Mouse (Mus musculus) E14TG2a.4 (cell line): ENCODE measurements around the gene Aatk.

ENCODE experiments used
- CTCF ChIP-seq: conservative IDR thresholded peaks from 2 replicates; pipeline ENCODE4 v1.5.1; 2014; ENCODE audit warnings: low read length
- NANOG ChIP-seq: IDR thresholded peaks from 2 replicates; pipeline ENCODE4 v1.6.1; 2014; ENCODE audit warnings: borderline replicate concordance, low read length, mixed read lengths
- POU5F1 ChIP-seq: IDR thresholded peaks from 2 replicates; pipeline ENCODE4 v1.6.1; 2014; ENCODE audit warnings: low read length, borderline replicate concordance

DNA sequence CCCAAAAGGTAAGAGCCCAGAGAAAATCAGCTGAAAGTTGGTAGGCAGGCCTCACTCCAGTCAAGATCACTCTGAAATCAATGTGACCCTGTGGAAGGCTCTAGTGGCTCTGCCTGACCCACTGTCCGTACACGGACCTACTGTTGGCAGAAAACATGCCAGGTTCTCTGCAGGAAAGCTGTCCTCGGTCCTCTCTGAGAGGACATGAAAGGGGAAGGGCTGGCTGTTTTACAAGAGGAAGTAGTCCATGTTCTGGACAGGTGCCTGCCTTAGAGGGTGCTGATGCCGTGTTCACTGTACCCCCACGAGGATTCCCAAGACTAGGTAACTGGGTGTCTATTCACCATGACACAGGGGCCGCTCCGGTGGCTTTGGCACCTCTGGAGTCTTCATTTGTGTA lies 59.1 kb downstream of the Aatk start:
- no peak for TF ChIP-seq NANOG
- no peak for TF ChIP-seq POU5F1
- no peak for TF ChIP-seq CTCF
